Mouse (Mus musculus): ENCODE data around the gene Ets1. TPM values are rescaled to one million over a fixed set of nuclear protein-coding genes. Genes with fewer than 3 reads are reported as not detected.

Gene Ets1
- polyA plus RNA-seq, 1 experiment from 2014 or later = 355 TPM

- DNase-seq (ENCODE audit: low spot score) = no peak
These were observed 120.0 kb downstream of the Ets1 start for GRCm38 (mm10) chr9:32756002-32756401.

GRCm38 (mm10) chr9:32758280-32758905, 122.4 kb downstream of the Ets1 start:
- DNase-seq (ENCODE audit: low spot score) = no peak

GRCm38 (mm10) chr9:32760649-32761157, 124.7 kb downstream of the Ets1 start:
- no peak for DNase-seq (ENCODE audit: low spot score)

GRCm38 (mm10) chr9:32761326-32761725, 125.3 kb downstream of the Ets1 start:
- DNase-seq (ENCODE audit: low spot score) = no peak

- no peak for DNase-seq (ENCODE audit: low spot score)
These were observed 128.4 kb downstream of the Ets1 start for GRCm38 (mm10) chr9:32764374-32764773.

- DNase-seq (ENCODE audit: low spot score) = no peak
These were observed 129.1 kb downstream of the Ets1 start for GRCm38 (mm10) chr9:32765123-32765522.

GRCm38 (mm10) chr9:32778866-32779265, 142.8 kb downstream of the Ets1 start:
- no peak for DNase-seq (ENCODE audit: low spot score)

GRCm38 (mm10) chr9:32782391-32783092, 146.5 kb downstream of the Ets1 start:
- DNase-seq (ENCODE audit: low spot score) = no peak

- DNase-seq (ENCODE audit: low spot score) = no peak
These were observed 151.1 kb downstream of the Ets1 start for GRCm38 (mm10) chr9:32787091-32787490.

GRCm38 (mm10) chr9:32787615-32788014, 151.6 kb downstream of the Ets1 start:
- DNase-seq (ENCODE audit: low spot score) = no peak

- DNase-seq (ENCODE audit: low spot score) = no peak
These were observed 153.3 kb downstream of the Ets1 start for GRCm38 (mm10) chr9:32789306-32789705.

GRCm38 (mm10) chr9:32791699-32792098, 155.7 kb downstream of the Ets1 start:
- no peak for DNase-seq (ENCODE audit: low spot score)

- no peak for DNase-seq (ENCODE audit: low spot score)
These were observed 162.2 kb downstream of the Ets1 start for GRCm38 (mm10) chr9:32798171-32798570.

GRCm38 (mm10) chr9:32806106-32806505, 170.1 kb downstream of the Ets1 start:
- no peak for DNase-seq (ENCODE audit: low spot score)

Other genes starting within 250 kb of the Ets1 start
- gene Fli1, start 93.4 kb upstream of the Ets1 start, polyA plus RNA-seq (2015; fragmentation: Nextera tagmentation; extraction: Ambion mirVana) = 50.6 and 53.5 TPM in 2 replicates